Mouse (Mus musculus) ovary, postnatal 36 days (tissue): ENCODE measurements around the gene Lrmda.

Source experiments
- DNase-seq: peaks from one replicate; pipeline ENCODE4 v3.0.0; 2022; ENCODE audit warnings: low spot score, mixed read lengths

The Lrmda gene

GRCm38 (mm10) chr14:22509747-22510530 is 490.4 kb downstream of the Lrmda start:
- no peak for DNase-seq

GRCm38 (mm10) chr14:22510531-22510785 is 490.9 kb downstream of the Lrmda start:
- DNase-seq: no peak

- peak; percentile 39 for DNase-seq
Measured at GRCm38 (mm10) chr14:22514362-22515084, 495.0 kb downstream of the Lrmda start.

GRCm38 (mm10) chr14:22530706-22531105 is 511.2 kb downstream of the Lrmda start:
- DNase-seq: no peak

- no peak for DNase-seq
Measured at GRCm38 (mm10) chr14:22533501-22533900, 514.0 kb downstream of the Lrmda start.

- DNase-seq: no peak
Measured at GRCm38 (mm10) chr14:22545887-22546675, 526.6 kb downstream of the Lrmda start.

- no peak for DNase-seq
Measured at GRCm38 (mm10) chr14:22546676-22546984, 527.1 kb downstream of the Lrmda start.

- no peak for DNase-seq
Measured at GRCm38 (mm10) chr14:22548286-22548685, 528.8 kb downstream of the Lrmda start.

- DNase-seq: no peak
Measured at GRCm38 (mm10) chr14:22549166-22549565, 529.7 kb downstream of the Lrmda start.

- no peak for DNase-seq
Measured at GRCm38 (mm10) chr14:22552358-22552757, 532.8 kb downstream of the Lrmda start.

GRCm38 (mm10) chr14:22552841-22553240 is 533.3 kb downstream of the Lrmda start:
- DNase-seq: no peak

- no peak for DNase-seq
Measured at GRCm38 (mm10) chr14:22553717-22554116, 534.2 kb downstream of the Lrmda start.

GRCm38 (mm10) chr14:22572486-22572885 is 553.0 kb downstream of the Lrmda start:
- no peak for DNase-seq

GRCm38 (mm10) chr14:22573585-22573984 is 554.1 kb downstream of the Lrmda start:
- no peak for DNase-seq

- DNase-seq: no peak
Measured at GRCm38 (mm10) chr14:22574006-22574405, 554.5 kb downstream of the Lrmda start.

- DNase-seq: no peak
Measured at GRCm38 (mm10) chr14:22576441-22576840, 556.9 kb downstream of the Lrmda start.

- no peak for DNase-seq
Measured at GRCm38 (mm10) chr14:22577411-22578037, 558.0 kb downstream of the Lrmda start.

- DNase-seq: peak; percentile 83
Measured at GRCm38 (mm10) chr14:22578224-22578623, 558.7 kb downstream of the Lrmda start.

- no peak for DNase-seq
Measured at GRCm38 (mm10) chr14:22578986-22579385, 559.5 kb downstream of the Lrmda start.

GRCm38 (mm10) chr14:22582065-22582464 is 562.6 kb downstream of the Lrmda start:
- DNase-seq: no peak

- no peak for DNase-seq
Measured at GRCm38 (mm10) chr14:22586281-22586680, 566.8 kb downstream of the Lrmda start.

GRCm38 (mm10) chr14:22586796-22587195 is 567.3 kb downstream of the Lrmda start:
- no peak for DNase-seq
